Mouse (Mus musculus) cerebellum, adult 9-11 months (tissue): ENCODE measurements around the gene Wdr25.

ENCODE experiments used
- DNase-seq: peaks from one replicate; pipeline ENCODE4 v3.0.0; 2022

Gene Wdr25

GRCm38 (mm10) chr12:109074106-109074505 lies 180.7 kb downstream of the Wdr25 start:
- DNase-seq, result no peak

DNA sequence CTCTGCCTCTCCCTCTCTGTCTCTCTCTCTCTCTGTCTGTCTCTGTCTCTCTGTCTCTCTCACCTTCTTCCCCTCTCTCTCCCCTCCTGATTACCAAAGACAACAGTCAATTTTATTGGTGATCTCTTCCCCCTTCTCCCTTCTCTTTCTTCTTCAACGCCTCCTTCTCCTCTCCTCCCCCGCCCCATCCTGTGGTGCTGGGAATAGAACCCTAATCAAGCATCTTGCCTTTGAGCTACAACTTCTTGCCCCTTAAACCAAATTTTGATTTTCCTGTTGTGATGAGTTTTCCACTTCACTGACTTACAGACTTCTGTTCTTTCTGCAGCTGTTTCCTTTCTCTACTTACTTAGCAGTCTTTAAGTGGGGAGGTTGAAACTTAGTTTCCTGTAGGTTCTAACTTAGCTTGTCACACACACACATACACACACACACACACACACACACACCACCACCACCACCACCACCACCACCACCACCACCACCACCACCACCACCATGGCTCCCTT lies 181.4 kb downstream of the Wdr25 start:
- no peak for DNase-seq

DNA sequence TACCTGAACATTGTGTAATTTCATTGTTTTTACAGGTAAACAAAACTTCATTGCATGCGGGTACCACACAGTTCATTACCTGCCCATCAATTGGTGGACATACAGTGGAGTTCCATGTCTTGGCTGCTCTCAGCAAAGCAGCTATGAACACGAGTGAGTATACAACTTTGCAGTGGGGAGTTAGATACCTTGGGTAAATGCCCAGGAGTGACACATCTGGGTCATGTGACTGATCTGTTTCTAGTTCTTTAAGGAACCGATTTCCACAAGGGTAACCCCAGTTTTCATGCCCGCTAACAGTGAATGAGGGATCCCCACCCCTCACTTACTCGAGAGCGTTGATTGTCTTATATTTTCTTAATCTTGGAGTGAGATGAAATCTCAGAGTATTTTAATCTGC lies 183.6 kb downstream of the Wdr25 start:
- no peak for DNase-seq
